Mouse (Mus musculus): ENCODE measurements around the gene Caprin1. TPM values are rescaled to one million over a fixed set of nuclear protein-coding genes. Genes with fewer than 3 reads are reported as not detected.

The Caprin1 gene
- polyA plus RNA-seq, 1 experiment from 2014 or later = 307 TPM

DNA sequence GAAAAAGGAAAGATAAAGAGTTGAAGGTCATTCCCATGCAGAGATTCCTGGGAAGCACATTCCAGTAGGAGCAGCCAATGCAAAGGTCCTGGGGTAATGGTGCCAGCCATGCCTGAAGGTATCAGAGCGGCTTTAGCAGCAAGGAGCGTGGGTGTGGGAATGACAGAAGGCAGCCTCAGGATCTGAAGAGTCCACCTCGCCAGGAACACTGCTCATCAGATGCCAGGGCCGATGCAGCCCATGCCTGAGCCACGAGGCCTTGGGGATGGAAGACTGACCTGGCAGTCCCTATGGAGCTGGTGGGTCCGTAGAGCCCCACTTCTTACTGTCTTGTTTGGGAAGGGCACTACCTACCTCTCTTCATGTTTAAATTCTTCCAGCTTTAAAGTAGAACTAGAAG, 45.7 kb downstream of the Caprin1 start:
- Histone ChIP-seq H3K9ac (ENCODE audit: low read depth, low read length) (no peak overlapping the region), H3K36me3 (ENCODE audit: control insufficient read depth, insufficient read depth, low read length) (peaks cover 27% of the 10 kb centered on the region), H3K9me3 (replicated peaks; ENCODE audit: control insufficient read depth, low read length) (no peaks in the 10 kb centered on the region), H3K4me3 (ENCODE audit: low read depth, low read length) (no peak overlapping the region), H3K4me2 (no peak overlapping the region), H3K27ac (ENCODE audit: low read depth, low read length) (no peak overlapping the region), H3K27me3 (ENCODE audit: control insufficient read depth, insufficient read depth, low read length) (no peaks in the 10 kb centered on the region), H3K4me1 (ENCODE audit: control insufficient read depth, insufficient read depth, low read length) (no peaks in the 10 kb centered on the region)
- 90% methylated on average over 6 of the region's 6 CpGs for WGBS (ENCODE audit: insufficient replicate concordance)
- no peak for ATAC-seq (replicated peaks; ENCODE audit: insufficient number of reproducible peaks, low FRiP score, low TSS enrichment)

DNA sequence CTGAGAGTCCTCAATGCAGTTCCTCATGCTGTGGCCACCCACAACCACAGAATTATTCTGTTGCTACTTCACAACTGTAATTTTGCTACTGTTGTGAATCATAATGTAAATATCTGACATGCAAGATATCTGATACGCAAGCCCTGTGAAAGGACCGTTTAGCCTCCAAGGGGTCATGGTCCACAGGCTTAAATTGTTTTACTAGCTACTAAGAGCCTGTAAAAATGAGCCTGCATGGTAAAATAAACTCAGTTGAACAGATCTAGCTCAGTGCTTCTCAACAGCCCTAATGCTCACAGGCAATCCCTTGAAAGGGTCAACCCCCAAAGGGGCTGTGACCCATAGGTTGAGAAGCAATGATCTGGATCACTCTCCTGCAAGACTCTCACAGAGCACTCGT, 48.4 kb downstream of the Caprin1 start:
- Histone ChIP-seq H3K4me1 (ENCODE audit: control insufficient read depth, insufficient read depth, low read length) (no peaks in the 10 kb centered on the region), H3K4me3 (ENCODE audit: low read depth, low read length) (no peak overlapping the region), H3K4me2 (no peak overlapping the region), H3K36me3 (ENCODE audit: control insufficient read depth, insufficient read depth, low read length) (peaks cover 26% of the 10 kb centered on the region), H3K27ac (ENCODE audit: low read depth, low read length) (no peak overlapping the region), H3K9ac (ENCODE audit: low read depth, low read length) (no peak overlapping the region), H3K27me3 (ENCODE audit: control insufficient read depth, insufficient read depth, low read length) (no peaks in the 10 kb centered on the region), H3K9me3 (replicated peaks; ENCODE audit: control insufficient read depth, low read length) (no peaks in the 10 kb centered on the region)
- WGBS (ENCODE audit: insufficient replicate concordance) = 85% methylated on average over 3 of the region's 3 CpGs
- ATAC-seq (replicated peaks; ENCODE audit: insufficient number of reproducible peaks, low FRiP score, low TSS enrichment) = no peak

DNA sequence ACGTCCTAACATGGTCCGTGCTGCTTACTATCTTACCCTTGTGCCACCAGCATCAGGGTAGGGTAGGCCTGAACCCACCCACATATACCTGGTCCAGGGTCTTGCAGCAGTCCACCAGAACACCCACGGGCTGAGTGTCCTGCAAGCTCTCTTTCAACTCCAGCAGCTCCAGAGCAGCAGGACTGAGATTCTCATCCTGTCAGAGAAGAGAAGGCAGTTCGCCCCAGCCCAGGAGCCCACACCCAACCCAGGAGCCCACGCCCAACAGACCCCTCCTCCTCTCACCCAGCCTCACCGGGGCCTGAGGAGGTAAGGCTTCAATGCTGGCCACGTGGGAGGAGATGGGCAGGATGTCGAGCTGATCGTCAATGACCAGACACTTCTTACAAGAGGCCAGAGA, 49.6 kb downstream of the Caprin1 start:
- Histone ChIP-seq H3K27me3 (ENCODE audit: control insufficient read depth, insufficient read depth, low read length) (no peaks in the 10 kb centered on the region), H3K9ac (ENCODE audit: low read depth, low read length) (no peak overlapping the region), H3K4me1 (ENCODE audit: control insufficient read depth, insufficient read depth, low read length) (no peaks in the 10 kb centered on the region), H3K27ac (ENCODE audit: low read depth, low read length) (no peak overlapping the region), H3K9me3 (replicated peaks; ENCODE audit: control insufficient read depth, low read length) (no peaks in the 10 kb centered on the region), H3K4me3 (ENCODE audit: low read depth, low read length) (no peak overlapping the region), H3K4me2 (no peak overlapping the region), H3K36me3 (ENCODE audit: control insufficient read depth, insufficient read depth, low read length) (peaks cover 24% of the 10 kb centered on the region)
- ATAC-seq (replicated peaks; ENCODE audit: insufficient number of reproducible peaks, low FRiP score, low TSS enrichment) = no peak
- 91% methylated on average over 9 of the region's 9 CpGs for WGBS (ENCODE audit: insufficient replicate concordance)

DNA sequence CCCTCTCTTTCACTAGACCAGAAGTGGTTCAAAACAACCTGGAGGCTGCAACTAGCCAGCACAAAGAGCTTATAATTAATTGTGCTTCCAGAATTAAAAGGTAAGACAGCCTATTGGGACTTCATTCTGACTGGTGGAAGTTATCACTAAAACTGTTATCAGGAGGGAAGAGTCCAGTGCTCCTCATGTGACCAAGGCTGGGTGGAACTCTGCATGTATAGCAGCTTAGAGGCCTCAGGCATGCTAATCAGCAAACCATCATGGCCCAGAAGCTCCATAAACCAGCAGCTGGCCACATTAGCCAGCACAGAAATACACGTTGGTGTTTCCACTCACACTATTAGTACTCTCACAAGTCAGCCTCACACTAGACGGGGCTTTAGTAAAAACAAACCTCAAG, 50.7 kb downstream of the Caprin1 start:
- Histone ChIP-seq H3K4me2 (no peak overlapping the region), H3K27ac (ENCODE audit: low read depth, low read length) (no peak overlapping the region), H3K9me3 (replicated peaks; ENCODE audit: control insufficient read depth, low read length) (no peaks in the 10 kb centered on the region), H3K9ac (ENCODE audit: low read depth, low read length) (no peak overlapping the region), H3K36me3 (ENCODE audit: control insufficient read depth, insufficient read depth, low read length) (peaks cover 21% of the 10 kb centered on the region), H3K27me3 (ENCODE audit: control insufficient read depth, insufficient read depth, low read length) (no peaks in the 10 kb centered on the region), H3K4me1 (ENCODE audit: control insufficient read depth, insufficient read depth, low read length) (no peaks in the 10 kb centered on the region), H3K4me3 (ENCODE audit: low read depth, low read length) (no peak overlapping the region)
- WGBS (ENCODE audit: insufficient replicate concordance) = 91% methylated on average over 2 of the region's 2 CpGs
- no peak for ATAC-seq (replicated peaks; ENCODE audit: insufficient number of reproducible peaks, low FRiP score, low TSS enrichment)

DNA sequence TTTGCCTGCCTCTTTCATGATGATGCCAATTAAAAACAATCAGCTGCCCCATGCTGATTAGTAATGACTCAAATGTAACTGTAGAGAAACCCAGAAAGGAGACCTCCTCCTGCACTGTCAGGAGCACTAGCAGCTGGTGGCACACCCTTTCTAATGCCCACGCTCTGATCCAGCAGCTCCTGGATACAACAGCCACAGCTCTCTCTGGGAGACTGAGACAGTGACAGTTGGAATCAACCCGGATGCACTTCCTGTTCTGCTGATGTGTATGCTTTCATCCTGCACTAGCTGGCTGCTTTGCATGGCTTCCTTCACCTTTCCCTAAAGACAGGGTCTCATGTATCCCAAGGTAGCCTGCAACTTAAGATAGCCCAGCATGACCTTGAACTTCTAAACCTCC, 51.4 kb downstream of the Caprin1 start:
- WGBS (ENCODE audit: insufficient replicate concordance) = 84% methylated on average over 2 of the region's 2 CpGs
- no peaks in the 10 kb centered on the region for H3K9me3 ChIP-seq (replicated peaks; ENCODE audit: control insufficient read depth, low read length)
- no peak overlapping the region for H3K4me3 ChIP-seq (ENCODE audit: low read depth, low read length)
- H3K36me3 ChIP-seq (ENCODE audit: control insufficient read depth, insufficient read depth, low read length) = peaks cover 15% of the 10 kb centered on the region
- H3K27me3 ChIP-seq (ENCODE audit: control insufficient read depth, insufficient read depth, low read length) = no peaks in the 10 kb centered on the region
- no peak overlapping the region for H3K9ac ChIP-seq (ENCODE audit: low read depth, low read length)
- H3K27ac ChIP-seq (ENCODE audit: low read depth, low read length) = no peak overlapping the region
- H3K4me1 ChIP-seq (ENCODE audit: control insufficient read depth, insufficient read depth, low read length) = no peaks in the 10 kb centered on the region
- ATAC-seq (replicated peaks; ENCODE audit: insufficient number of reproducible peaks, low FRiP score, low TSS enrichment) = no peak
- no peak overlapping the region for H3K4me2 ChIP-seq

DNA sequence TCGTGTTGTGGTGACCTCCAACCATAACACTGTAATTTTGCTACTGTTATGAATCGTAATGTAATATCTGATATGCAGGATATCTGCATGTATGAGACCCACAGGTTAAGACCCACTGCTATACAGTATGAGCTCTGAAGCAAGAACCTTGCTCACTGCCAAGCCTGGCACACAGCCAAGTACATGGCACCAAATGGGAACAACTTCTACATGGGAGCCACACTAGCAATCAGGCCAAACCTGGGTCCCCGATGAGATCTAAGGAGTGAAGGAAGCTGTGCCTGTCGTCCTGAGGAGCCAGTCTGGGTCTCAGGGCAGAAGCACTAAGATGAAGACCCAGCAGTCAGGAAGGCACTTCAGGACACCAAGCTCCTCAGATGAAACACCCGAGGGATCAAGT, 52.0 kb downstream of the Caprin1 start:
- no peaks in the 10 kb centered on the region for H3K9me3 ChIP-seq (replicated peaks; ENCODE audit: control insufficient read depth, low read length)
- WGBS (ENCODE audit: insufficient replicate concordance) = 87% methylated on average over 5 of the region's 5 CpGs
- H3K27me3 ChIP-seq (ENCODE audit: control insufficient read depth, insufficient read depth, low read length) = no peaks in the 10 kb centered on the region
- H3K27ac ChIP-seq (ENCODE audit: low read depth, low read length) = no peak overlapping the region
- no peak overlapping the region for H3K9ac ChIP-seq (ENCODE audit: low read depth, low read length)
- H3K4me1 ChIP-seq (ENCODE audit: control insufficient read depth, insufficient read depth, low read length) = no peaks in the 10 kb centered on the region
- peaks cover 15% of the 10 kb centered on the region for H3K36me3 ChIP-seq (ENCODE audit: control insufficient read depth, insufficient read depth, low read length)
- ATAC-seq (replicated peaks; ENCODE audit: insufficient number of reproducible peaks, low FRiP score, low TSS enrichment) = no peak
- no peak overlapping the region for H3K4me3 ChIP-seq (ENCODE audit: low read depth, low read length)
- no peak overlapping the region for H3K4me2 ChIP-seq

DNA sequence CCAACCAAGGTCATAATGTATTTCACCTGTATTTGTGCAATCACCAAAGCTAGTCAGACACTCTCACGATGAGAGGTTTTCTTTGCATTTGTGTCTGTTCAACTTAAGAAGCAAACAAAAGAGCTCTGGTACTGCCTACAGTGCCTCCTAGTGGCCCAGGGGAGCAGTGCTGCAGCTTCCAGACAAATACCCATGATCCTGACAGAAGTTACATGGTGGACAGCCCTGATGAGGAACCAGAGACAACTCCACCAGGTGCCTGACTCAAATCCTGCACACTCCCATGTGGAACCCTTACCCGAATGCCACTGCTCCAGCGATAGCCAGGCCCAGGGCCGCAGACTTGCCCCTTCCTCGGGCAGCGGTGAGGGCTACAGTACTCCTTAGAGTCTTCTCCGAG, 53.5 kb downstream of the Caprin1 start:
- Histone ChIP-seq H3K27me3 (ENCODE audit: control insufficient read depth, insufficient read depth, low read length) (no peaks in the 10 kb centered on the region), H3K4me1 (ENCODE audit: control insufficient read depth, insufficient read depth, low read length) (no peaks in the 10 kb centered on the region), H3K9ac (ENCODE audit: low read depth, low read length) (no peak overlapping the region), H3K4me3 (ENCODE audit: low read depth, low read length) (no peak overlapping the region), H3K4me2 (no peak overlapping the region), H3K27ac (ENCODE audit: low read depth, low read length) (no peak overlapping the region), H3K36me3 (ENCODE audit: control insufficient read depth, insufficient read depth, low read length) (peaks cover 11% of the 10 kb centered on the region), H3K9me3 (replicated peaks; ENCODE audit: control insufficient read depth, low read length) (no peaks in the 10 kb centered on the region)
- 86% methylated on average over 7 of the region's 7 CpGs for WGBS (ENCODE audit: insufficient replicate concordance)
- ATAC-seq (replicated peaks; ENCODE audit: insufficient number of reproducible peaks, low FRiP score, low TSS enrichment) = no peak

DNA sequence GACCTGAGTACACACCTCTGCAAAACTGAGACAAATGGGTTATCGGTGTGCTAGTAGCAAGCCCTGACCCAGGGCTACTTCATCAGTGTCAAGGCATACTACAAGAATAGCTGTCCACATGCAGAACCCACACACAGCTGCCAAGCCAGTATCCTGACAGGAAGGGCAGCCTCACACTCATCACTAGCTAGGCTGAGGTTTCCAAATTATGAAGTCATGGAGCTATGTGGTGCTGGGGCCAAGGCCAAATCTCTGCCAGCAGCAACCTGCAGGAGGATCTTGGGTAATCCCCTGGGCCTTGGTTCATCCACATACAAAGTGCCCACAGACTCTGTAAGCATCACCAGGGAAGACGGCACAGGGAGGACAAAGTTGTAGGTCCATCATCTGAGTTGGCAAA, 53.9 kb downstream of the Caprin1 start:
- no peak for ATAC-seq (replicated peaks; ENCODE audit: insufficient number of reproducible peaks, low FRiP score, low TSS enrichment)
- peaks cover 16% of the 10 kb centered on the region for H3K36me3 ChIP-seq (ENCODE audit: control insufficient read depth, insufficient read depth, low read length)
- no peak overlapping the region for H3K9ac ChIP-seq (ENCODE audit: low read depth, low read length)
- WGBS (ENCODE audit: insufficient replicate concordance) = 98% methylated on average over 2 of the region's 2 CpGs
- H3K27ac ChIP-seq (ENCODE audit: low read depth, low read length) = no peak overlapping the region
- no peak overlapping the region for H3K4me3 ChIP-seq (ENCODE audit: low read depth, low read length)
- H3K4me1 ChIP-seq (ENCODE audit: control insufficient read depth, insufficient read depth, low read length) = no peaks in the 10 kb centered on the region
- no peaks in the 10 kb centered on the region for H3K9me3 ChIP-seq (replicated peaks; ENCODE audit: control insufficient read depth, low read length)
- H3K4me2 ChIP-seq = no peak overlapping the region
- no peaks in the 10 kb centered on the region for H3K27me3 ChIP-seq (ENCODE audit: control insufficient read depth, insufficient read depth, low read length)

DNA sequence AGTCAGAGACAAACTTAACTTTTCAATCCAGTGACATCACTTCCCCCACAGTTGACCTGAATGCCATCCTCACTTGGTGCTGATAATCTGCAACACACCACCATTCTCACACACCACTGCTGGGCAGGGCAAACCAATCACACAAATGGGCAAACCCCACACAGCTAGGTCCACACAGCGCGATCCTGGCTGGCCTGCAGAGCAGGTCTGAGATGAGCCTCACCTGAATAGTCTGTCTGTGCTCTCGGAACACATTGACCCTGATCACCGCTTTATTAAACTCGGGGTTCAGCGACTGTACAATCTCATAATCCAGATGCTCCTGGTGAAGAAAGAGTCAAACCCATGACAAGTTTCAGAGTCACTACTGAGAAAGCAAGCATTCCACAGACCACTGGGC, 54.6 kb downstream of the Caprin1 start:
- Histone ChIP-seq H3K9ac (ENCODE audit: low read depth, low read length) (no peak overlapping the region), H3K9me3 (replicated peaks; ENCODE audit: control insufficient read depth, low read length) (no peaks in the 10 kb centered on the region), H3K36me3 (ENCODE audit: control insufficient read depth, insufficient read depth, low read length) (peaks cover 17% of the 10 kb centered on the region), H3K4me1 (ENCODE audit: control insufficient read depth, insufficient read depth, low read length) (no peaks in the 10 kb centered on the region), H3K4me3 (ENCODE audit: low read depth, low read length) (no peak overlapping the region), H3K27me3 (ENCODE audit: control insufficient read depth, insufficient read depth, low read length) (no peaks in the 10 kb centered on the region), H3K4me2 (no peak overlapping the region), H3K27ac (ENCODE audit: low read depth, low read length) (no peak overlapping the region)
- 92% methylated on average over 6 of the region's 6 CpGs for WGBS (ENCODE audit: insufficient replicate concordance)
- ATAC-seq (replicated peaks; ENCODE audit: insufficient number of reproducible peaks, low FRiP score, low TSS enrichment) = no peak
